Mouse (Mus musculus): ENCODE data around the gene Nudt21. TPM values are rescaled to one million over a fixed set of nuclear protein-coding genes. Genes with fewer than 3 reads are reported as not detected.

The Nudt21 gene
- total RNA-seq, 2 experiments from 2014 or later: 52.5 to 53.9 TPM

DNA sequence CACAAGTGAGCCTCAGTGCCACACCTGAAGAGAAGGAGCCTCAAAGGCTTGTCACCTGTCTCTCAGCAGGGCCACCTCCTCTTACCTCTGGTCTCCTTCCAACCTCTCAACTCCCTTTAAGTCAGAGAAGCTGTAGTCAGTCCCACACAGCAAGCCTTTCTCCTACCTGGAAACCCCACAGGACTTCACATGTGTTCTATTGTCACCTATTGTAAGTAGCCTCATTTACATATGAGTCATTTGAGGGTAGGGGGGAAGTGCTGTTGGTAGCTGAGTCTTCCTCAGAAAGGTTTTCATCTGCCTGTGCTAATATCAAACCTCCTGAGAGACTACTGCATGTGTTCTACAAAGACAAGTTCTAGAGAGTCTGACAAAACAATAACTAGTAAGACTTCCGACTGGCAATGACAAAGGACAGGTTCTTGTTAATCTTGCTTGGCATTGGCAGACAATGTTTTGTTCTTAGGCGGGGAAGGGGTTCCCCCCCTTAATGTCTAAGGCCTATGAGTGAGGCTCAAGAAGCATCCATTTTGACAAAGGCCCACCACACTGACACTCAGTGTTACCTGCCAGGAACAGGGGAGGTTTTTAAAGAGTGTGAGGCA is 26.6 kb downstream of the Nudt21 start:
- intact Hi-C loops (cut with DNase I): no loop called here
- DNase-seq (ENCODE audit: low spot score in 2 of 2): no peak

DNA sequence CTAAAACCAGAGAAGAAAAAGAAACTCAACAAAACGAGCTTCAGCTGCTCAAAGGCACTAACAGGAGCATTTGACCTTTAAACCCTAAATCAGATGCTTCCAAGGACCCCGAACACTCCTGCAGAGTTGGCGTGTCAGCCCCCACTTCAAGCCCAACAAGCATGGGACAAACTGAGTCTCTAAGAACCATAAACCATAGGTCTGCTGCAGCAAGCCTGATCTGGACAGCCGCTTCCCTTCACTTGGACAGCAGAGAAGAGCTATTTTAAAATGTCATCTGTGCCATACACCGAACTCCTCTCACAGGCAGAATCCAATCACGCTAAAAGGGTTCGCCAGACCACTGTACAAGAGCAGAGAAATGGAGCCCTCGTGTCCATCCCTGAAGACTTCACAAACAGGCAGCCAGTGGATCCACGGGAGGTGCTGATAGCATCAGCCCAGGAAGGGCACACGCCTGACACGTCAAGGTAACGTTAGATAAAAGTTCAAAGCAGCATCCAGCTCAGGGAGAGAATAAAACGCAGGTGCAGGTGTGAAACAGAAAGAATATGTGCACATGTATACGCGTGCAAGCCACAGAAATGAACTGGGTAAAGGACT is 27.5 kb downstream of the Nudt21 start:
- DNase-seq (ENCODE audit: low spot score in 2 of 2): no peak
- intact Hi-C loops (cut with DNase I): no loop called here

DNA sequence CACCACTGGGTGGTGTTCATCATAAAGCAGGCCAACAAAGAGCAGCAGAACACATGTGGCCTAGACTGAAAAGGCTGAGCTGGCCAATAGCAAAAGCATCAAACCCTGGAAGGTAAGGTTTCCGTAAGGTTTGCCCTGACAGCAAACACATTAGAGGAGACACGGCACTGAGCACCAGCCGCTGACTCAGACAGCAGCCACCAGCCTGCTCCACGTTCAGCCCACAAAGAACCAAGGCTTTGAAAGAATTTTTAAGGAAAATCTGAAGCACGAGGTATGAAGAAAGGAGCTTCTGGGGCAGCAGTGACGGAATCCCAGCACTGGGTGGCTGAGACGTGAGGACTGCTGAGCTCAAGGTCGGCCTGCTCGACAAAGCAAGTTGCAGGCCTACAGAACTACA is 32.7 kb downstream of the Nudt21 start:
- no peak for DNase-seq (ENCODE audit: low spot score in 2 of 2)
- intact Hi-C loops (cut with DNase I): no loop called here

DNA sequence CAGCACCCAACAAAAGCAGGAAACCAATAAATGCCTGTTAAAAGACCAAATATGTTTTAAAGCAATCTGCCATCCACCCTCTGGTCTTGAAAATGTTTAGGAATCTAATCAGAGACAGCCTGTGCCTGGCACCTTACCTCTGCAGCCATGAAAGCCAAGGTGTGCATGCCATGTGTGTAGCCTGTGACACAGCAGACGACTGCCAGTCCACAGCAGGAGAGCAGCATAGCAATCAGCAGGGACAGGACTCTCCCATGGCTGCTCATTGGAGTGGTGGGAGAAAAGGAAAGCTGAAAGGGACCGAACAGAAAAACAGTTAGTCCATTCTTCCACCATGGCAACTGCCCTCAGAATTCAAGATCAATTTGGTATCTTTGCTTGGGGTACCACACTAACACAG is 37.9 kb downstream of the Nudt21 start:
- intact Hi-C loops (cut with DNase I): no loop called here
- DNase-seq (ENCODE audit: low spot score in 2 of 2): no peak

DNA sequence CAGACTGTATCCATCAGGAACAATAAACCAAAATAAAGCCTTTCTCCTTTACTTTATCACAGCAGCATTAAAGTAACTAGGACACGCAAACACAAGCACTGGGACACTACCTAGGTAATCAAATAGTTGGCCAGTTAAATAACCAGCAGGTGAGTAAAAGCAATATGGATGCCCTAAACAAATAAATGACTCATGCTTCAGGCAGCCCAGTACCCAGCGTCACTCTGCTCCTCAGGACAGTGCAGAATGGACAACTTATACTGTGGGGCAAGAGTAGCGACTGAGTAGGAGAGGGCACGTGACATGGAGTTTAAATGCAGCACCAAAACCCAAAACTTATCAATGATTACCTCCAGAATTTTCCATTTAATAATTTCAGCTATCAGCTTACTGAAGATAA is 47.1 kb downstream of the Nudt21 start:
- no peak for DNase-seq (ENCODE audit: low spot score in 2 of 2)
- intact Hi-C loops (cut with DNase I): no loop called here

DNA sequence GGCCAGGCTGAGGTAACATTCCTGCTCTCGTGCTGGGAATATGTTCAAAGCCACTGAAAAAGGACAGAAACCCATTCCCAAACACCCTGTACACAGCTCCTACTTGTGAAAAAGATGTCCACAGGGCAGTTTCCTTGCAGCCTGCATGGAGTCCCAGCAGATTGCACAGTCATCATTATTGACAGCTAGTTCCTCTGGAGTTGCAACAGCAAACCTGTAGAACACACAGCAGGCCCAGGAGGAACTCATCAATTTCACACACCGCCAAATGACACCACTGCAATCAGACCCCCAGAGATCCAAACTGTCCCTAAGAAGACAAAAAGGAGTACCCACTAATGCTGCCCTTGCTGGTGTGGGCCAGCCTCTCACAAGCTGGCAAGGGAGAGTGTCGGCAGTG is 52.1 kb downstream of the Nudt21 start:
- intact Hi-C loops (cut with DNase I): no loop called here
- DNase-seq (ENCODE audit: low spot score in 2 of 2): no peak

DNA sequence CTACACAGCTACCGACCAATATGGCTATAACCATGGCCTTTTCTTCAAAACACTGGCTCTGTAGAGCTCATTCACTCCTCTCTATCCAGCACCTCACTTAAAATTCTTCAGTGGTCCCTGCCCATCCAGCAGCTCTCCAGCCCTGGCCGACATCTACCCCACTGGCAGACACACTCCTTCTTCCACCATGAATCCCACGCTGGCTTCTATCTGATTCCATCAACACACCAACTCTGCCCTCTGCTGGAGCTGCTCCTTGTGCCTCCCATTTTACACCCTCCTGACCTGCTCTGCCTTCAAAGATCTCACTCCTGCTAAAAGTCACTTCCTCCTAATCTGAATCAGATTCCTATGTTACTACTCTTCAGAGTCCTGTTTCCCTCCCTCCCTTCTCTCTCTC is 53.0 kb downstream of the Nudt21 start:
- peak in 1 of 2 experiments; percentile 33 for DNase-seq (ENCODE audit: low spot score in 2 of 2)
- intact Hi-C loops (cut with DNase I): no loop called here

DNA sequence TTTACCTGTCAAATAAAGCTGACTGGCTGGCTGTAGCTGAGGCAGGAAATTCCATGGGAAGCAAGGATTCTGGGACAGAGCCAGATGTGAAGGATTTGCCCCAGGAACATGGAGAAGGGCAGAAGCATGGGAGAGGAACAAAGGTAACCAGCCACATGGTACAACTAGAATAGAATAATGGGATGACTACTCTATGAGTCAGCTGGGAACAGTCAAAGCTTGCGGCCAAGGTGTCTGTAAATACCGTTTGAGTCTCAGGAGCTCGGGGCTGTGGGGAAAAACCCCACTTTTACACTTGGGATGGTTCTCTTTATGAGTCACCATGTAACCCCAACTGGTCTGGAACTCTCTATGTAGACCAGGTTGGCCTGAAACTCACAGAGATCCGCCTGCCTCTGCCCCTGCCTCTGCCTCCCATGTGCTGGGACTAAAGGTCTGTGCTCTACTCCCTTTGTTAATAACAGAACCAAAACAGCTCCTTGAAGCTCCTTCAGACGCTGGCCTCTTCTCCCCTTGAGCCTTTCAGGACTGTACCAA is 55.1 kb downstream of the Nudt21 start:
- intact Hi-C loops (cut with DNase I): no loop called here
- DNase-seq (ENCODE audit: low spot score in 2 of 2): no peak

DNA sequence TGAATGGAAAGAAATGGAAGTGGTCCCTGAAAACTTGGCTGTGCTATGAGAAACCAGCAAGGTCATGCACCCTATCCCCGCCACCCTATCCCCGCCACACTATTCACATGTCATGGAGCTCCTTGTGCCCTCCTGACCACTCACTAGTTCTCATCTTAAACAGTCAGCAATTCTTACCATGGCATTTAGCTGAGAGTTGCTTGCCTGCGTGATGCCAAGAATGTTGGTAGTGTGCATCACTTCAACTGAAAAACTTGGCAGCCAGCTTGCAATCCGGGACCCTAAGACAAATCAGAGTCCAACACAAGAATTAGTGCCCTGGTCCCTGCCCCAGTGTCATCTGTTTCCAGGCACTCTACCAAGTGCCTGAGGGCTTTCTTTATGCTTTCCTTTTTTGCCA is 56.7 kb downstream of the Nudt21 start:
- intact Hi-C loops (cut with DNase I): no loop called here
- no peak for DNase-seq (ENCODE audit: low spot score in 2 of 2)

DNA sequence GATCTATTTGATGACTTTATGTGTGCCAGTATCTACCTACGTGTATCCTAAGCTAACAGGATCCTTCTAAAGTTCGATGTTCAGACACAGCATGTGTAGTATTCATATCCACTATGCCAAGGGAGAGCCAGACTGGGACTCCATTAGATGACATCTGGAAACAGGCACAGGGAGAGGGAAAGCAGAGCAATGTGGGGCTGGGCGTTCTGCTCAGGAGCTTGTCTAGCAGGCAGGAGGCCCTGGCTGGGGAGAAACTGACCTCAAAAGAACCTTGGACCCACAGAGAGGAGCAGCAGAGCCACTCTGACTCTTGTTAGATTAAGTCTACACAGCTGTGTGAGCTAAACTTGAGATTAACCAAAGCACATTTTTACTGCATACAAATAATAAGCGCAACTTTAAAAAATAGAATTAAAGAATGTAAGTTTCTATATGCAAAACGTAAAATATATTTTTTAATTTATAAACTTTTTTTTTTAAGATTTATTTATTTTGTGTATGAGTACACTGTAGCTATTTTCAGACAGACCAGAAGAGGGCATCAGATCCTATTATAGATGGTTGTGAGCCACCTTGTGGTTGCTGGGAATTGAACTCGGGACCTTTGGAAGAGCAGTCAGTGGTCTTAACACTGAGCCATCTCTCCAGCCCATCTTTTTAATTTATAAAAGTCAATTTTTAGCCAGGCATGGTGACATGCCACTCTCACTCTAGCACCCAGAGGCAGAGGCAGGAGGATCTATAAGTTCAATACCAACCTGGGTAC is 60.2 kb downstream of the Nudt21 start:
- intact Hi-C loops (cut with DNase I): no loop called here
- DNase-seq (ENCODE audit: low spot score in 2 of 2): no peak

DNA sequence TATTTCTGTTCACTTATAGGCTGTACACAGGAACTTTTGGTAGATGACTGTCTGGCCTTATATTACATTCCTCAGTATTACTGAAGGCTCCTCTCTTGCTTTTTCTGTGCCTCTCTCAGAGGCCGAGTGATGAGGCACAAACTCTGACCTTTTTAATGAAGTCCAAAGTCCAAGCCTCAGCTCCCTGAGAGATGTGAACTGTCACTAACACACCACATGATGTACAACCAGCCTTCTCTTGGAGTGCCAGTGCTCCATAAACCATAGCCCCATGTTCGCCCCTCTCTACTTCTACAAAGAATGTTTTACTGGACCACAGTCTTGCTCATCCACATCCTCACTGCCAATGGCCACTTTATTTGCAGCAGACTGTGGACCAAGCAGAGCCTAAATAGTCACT is 61.5 kb downstream of the Nudt21 start:
- DNase-seq (ENCODE audit: low spot score in 2 of 2): no peak
- intact Hi-C loops (cut with DNase I): no loop called here

DNA sequence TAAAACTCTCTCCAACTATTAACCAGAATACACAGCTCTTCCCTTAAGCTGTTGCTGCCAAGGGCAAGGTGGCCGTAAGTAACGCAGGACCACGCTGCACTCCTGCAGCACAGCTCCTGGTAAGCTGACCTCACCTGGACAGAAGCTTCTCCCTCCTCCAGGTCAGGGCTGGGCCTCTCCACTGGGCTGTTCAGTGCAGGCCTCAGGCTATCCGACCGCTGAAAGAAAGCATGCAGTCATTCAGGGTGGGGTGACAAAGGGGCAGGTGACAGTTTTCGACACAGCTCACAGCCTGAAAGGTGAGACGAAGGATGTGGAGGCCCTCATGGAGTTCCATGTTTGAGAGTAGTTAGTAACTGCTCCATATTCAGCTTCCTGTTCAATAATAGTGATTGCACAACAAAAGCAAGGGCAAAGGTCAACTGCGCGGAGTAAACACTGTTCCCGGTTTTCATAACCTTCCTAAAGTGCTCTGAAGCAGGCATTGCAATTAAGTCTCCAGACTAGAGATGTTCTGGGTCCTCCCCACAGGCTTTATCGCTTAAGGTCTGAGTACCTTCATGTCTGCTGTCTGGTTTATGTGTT is 62.1 kb downstream of the Nudt21 start:
- intact Hi-C loops (cut with DNase I): no loop called here
- DNase-seq (ENCODE audit: low spot score in 2 of 2): no peak

DNA sequence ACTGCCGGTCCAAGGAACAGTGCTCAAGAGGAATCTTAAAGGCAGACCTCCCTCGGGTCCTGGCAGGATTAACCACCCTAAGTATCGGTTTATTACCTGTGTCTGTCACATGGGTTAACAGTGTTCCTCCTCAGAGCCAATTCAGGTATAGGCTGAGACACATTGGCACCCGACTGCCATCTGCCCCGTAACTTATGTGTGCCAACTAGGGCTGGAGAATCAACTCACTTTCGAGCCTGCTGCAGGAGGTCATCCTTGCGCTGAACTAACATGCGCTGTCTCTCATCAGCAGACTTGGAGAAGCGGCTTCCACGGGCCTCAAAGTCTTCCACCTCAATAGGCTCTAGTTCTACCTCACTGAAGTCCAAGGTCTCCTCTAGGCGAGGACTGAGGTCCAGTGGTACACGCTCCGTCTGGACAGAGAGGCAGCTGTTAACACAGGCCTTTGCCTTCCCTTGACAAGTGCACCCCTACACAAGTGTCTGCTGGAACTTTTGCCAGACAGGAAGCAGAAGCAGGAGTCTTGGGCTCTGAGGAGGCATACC is 62.9 kb downstream of the Nudt21 start:
- intact Hi-C loops (cut with DNase I): no loop called here
- no peak for DNase-seq (ENCODE audit: low spot score in 2 of 2)

DNA sequence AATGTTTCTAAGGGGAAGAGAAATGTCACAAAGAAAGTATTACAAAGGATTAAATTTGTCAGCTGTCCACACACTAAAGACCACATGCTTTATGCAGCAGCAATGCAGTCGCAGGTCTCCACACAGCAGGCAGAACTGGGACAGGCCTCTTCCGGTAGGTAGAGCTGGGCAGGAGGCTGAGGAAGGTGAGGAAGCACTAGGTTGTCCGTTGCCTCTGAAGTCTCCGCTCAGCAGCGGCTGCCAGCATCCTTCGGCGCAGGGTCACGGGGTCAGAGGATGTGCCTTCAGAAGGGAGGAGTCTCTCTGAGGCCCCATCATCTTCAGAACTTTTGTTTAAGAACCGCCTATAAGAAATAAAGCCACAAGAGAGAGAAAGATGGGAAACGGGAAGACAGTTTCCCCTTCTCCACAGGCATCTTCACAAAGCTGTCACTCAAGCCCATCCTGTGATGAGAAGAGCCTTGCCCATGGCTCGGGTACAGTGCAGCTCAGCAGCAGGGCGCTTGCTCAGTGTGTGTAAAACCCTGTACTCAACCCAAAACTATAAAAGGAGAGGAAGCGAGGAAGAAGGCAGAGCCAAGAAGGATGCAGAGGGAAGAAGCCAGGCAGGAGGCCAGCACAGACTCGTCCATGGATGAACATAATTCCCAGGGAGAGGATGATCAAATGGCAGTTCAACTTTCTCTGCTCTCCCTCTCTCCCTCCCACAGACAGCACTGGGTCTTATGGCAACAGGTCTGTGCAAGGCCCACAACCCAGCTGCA is 63.7 kb downstream of the Nudt21 start:
- peak in 1 of 2 experiments; percentile 27 for DNase-seq (ENCODE audit: low spot score in 2 of 2)
- intact Hi-C loops (cut with DNase I): no loop called here

DNA sequence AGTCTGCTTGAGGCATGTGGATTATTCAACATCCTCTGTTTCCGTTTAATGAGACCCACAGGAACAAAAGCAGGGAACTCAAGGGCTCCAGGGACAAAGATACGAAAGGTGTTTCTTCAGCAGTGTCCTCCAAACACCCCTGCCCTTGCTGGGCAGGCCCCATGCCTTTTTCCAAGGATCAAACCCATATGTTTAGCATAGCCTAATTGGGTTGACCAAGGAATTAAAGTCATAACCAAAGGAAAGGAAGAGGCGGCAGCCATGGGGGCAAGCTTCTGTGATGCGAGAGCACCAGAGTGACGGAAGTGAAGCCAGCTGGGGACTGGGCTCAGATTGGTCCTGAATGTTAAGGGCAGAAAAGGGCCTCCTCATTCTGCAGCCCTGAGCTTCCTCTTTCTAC is 64.6 kb downstream of the Nudt21 start:
- intact Hi-C loops (cut with DNase I): no loop called here
- no peak for DNase-seq (ENCODE audit: low spot score in 2 of 2)

DNA sequence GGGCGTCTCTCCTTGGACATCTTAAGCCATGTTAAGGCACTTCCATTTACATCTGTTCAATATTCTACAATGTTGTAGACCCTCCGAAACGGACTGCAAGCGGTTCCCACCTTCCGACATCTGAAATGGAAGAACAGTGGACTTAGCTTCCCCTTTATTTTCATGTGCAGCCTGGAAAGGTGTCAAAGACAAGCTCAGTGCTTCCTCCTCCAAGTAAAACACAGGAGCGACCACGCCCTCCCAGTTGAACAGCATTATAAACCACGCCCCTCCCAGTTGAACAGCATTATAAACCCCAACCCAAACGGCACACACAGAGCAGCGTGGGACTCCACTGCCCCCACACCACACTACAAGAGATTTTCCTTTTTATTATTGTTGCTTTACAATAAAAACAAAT is 65.4 kb downstream of the Nudt21 start:
- DNase-seq (ENCODE audit: low spot score in 2 of 2): peak in 1 of 2 experiments; percentile 11
- intact Hi-C loops (cut with DNase I): no loop called here

DNA sequence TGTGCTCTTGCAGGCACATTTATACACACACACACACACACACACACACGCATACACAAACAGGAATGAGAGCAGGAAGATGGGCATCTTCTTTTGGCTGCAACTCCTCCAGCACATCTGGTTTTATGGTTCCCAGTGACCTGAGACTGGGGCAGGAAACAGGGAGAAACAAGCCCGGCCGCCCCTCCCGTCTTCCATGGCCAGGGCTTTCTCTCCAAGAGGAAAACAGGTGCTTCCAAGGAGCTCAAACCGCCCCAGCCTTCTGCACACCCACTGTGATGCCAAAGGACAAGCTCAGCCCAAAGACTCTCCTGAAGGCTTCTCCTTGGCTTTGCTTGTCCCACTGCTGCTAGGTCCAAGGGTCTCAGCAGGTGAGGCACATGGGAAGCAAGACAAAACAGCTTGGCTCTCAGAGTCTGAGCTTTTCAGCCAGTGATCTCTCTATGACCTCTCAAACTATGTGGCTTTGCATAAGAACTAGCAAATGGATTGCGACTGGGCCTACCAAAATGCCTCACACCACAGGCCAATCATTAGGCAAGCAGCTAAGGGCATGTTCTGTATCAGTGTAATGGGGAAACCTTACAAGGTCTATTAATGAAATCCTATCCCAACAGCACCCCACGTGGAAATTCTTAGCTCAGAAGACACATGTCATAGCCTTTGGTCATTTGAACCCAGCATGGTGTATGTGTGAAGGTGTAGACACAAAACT is 67.0 kb downstream of the Nudt21 start:
- DNase-seq (ENCODE audit: low spot score in 2 of 2): no peak
- intact Hi-C loops (cut with DNase I): no loop called here

DNA sequence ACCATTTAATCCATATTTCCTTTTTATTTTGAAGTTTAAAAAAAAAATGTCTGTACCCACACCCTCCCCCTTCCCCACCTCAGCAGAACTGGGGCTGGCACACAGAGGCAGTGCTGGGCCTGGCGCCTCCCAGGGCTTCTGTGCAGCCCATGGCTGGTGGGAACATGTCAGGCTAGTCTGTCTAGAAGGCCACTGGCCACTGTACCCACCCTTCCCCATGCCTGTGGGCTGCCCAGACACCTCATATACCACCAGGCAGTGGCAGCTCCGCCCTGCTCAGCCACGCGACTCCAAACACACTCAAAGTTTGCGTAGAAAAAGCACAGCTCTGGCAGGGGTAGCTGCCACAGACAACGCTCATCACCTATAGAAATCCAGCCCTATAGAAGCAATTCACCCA is 68.5 kb downstream of the Nudt21 start:
- no peak for DNase-seq (ENCODE audit: low spot score in 2 of 2)
- intact Hi-C loops (cut with DNase I): no loop called here

Measured in left cerebral cortex, postnatal 14 days (tissue).